In the genomic region with DNA sequence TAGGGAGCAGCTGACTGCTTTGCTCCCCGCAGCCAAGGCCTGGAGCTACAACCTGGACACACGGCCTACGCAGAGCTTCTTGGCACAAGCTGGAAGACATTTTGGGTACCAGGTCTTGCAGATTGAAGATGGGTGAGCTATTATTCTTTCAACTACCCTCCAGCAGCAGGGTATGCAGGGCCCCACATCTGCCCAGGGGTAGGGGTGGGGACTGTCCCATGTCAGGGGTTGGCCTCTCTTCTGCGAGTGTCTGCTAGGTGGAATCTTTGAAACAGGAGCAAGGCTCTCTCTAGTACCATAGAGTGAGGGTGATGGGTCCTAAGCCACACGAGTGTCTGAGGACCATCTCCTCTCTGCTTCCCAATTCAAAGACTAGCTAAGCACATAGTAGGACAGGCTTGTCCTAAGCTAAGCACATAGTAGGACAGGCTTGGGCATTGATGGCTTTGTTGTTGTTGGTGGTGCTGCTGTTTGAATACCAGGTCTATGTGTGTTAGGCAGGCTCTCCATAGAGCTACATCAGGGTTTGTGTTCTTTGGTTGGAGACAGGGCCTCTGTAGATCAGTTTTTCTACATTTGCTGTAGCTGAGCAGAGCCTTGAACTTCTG, we compare ENCODE assay signal across 23 mouse cellular contexts. TPM values are rescaled to one million over a fixed set of nuclear protein-coding genes. Genes with fewer than 3 reads are reported as not detected.
DNase-seq lines count a peak whose midpoint lies in the region; ATAC-seq and TF ChIP-seq lines count a peak whose summit lies in the region.
"Had no signal": no experiment of that assay in that cellular context is flagged by ENCODE, and none has a peak within 500 bp of the region (broad histone marks: within the 10 kb centered on the region; RNA-seq: fewer than 3 reads in every experiment).

No protein-coding gene starts in this region.

- H3K9ac ChIP-seq in liver, postnatal 0 days (replicated peaks): no peak overlapping the region
- no peak overlapping the region for H3K9ac ChIP-seq in neural tube, embryonic 15.5 days (replicated peaks)
- H3K9ac ChIP-seq: embryonic facial prominence, embryonic 12.5 days; forebrain, embryonic 12.5 days; limb, embryonic 13.5 days; midbrain, embryonic 15.5 days had no signal

- H3K36me3 ChIP-seq in megakaryocyte, embryonic 14.5 days (replicated peaks; ENCODE audit: low read length): peaks cover 52% of the 10 kb centered on the region
- no peaks in the 10 kb centered on the region for H3K36me3 ChIP-seq in liver, postnatal 0 days (replicated peaks; ENCODE audit: insufficient read depth, low read length)
- no peaks in the 10 kb centered on the region for H3K36me3 ChIP-seq in neural tube, embryonic 15.5 days
- H3K36me3 ChIP-seq: embryonic facial prominence, embryonic 12.5 days; forebrain, embryonic 12.5 days; limb, embryonic 13.5 days; midbrain, embryonic 15.5 days had no signal

- H3K4me1 ChIP-seq in megakaryocyte, embryonic 14.5 days: peaks cover 64% of the 10 kb centered on the region
- H3K4me1 ChIP-seq in liver, postnatal 0 days (ENCODE audit: insufficient read depth): no peaks in the 10 kb centered on the region
- H3K4me1 ChIP-seq in neural tube, embryonic 15.5 days: no peaks in the 10 kb centered on the region
- H3K4me1 ChIP-seq: embryonic facial prominence, embryonic 12.5 days; forebrain, embryonic 12.5 days; limb, embryonic 13.5 days; midbrain, embryonic 15.5 days had no signal

- no peak for DNase-seq in liver, postnatal 0 days
- no peak for DNase-seq in lung, postnatal 14 days
- DNase-seq: adrenal gland, postnatal 10 days; cerebellum, adult 18-20 months; cerebellum, postnatal 25 days; heart, postnatal 10 days; kidney, adult 11 months; layer of hippocampus, adult 9-11 months; lung, adult 2 months; lung, postnatal 36 days had no signal

- no peak for ATAC-seq in megakaryocyte, adult 5-6 weeks (ENCODE audit: poor library complexity, severe bottlenecking)
- peak; percentile 49 for ATAC-seq in CD4-positive, CD25-positive, alpha-beta regulatory T cell, adult 4 months
- ATAC-seq in activated CD4-positive, CD25-positive, alpha-beta regulatory T cell, adult 4 months: peak; percentile 22
- no peak for ATAC-seq in liver, postnatal 0 days
- no peak for ATAC-seq in neural tube, embryonic 15.5 days (ENCODE audit: low FRiP score)
- ATAC-seq: hindbrain, postnatal 0 days; midbrain, embryonic 15.5 days; Patski had no signal

- H3K27me3 ChIP-seq in megakaryocyte, embryonic 14.5 days (replicated peaks): no peaks in the 10 kb centered on the region
- no peaks in the 10 kb centered on the region for H3K27me3 ChIP-seq in liver, postnatal 0 days (ENCODE audit: insufficient read depth, low read length)
- no peaks in the 10 kb centered on the region for H3K27me3 ChIP-seq in neural tube, embryonic 15.5 days (replicated peaks)
- H3K27me3 ChIP-seq: embryonic facial prominence, embryonic 12.5 days; limb, embryonic 13.5 days; midbrain, embryonic 15.5 days had no signal

- 68% methylated on average over 5 of the region's 5 CpGs for WGBS in liver, postnatal 0 days (ENCODE audit: insufficient replicate concordance)
- WGBS in neural tube, embryonic 15.5 days: 96% methylated on average over 5 of the region's 5 CpGs

- H3K4me2 ChIP-seq in liver, postnatal 0 days (ENCODE audit: low read depth, low read length): peak overlapping the region; percentile 44
- H3K4me2 ChIP-seq in neural tube, embryonic 15.5 days: no peak overlapping the region
- H3K4me2 ChIP-seq: embryonic facial prominence, embryonic 12.5 days; forebrain, embryonic 12.5 days; limb, embryonic 13.5 days; midbrain, embryonic 15.5 days had no signal

- TF ChIP-seq CTCF in liver, postnatal 0 days (IDR thresholded peaks at IDR 0.05; ENCODE audit: low read depth): no peak

- no peak for TF ChIP-seq EP300 in liver, postnatal 0 days (IDR thresholded peaks at IDR 0.05; ENCODE audit: low read depth)

- H3K4me3 ChIP-seq in megakaryocyte, embryonic 14.5 days (replicated peaks): peak overlapping the region; percentile 93
- peak overlapping the region; percentile 16; the same call in 1 of the 2 replicates for H3K4me3 ChIP-seq in liver, postnatal 0 days (ENCODE audit: low read depth, low read length)
- H3K4me3 ChIP-seq in neural tube, embryonic 15.5 days (replicated peaks): no peak overlapping the region
- H3K4me3 ChIP-seq: embryonic facial prominence, embryonic 12.5 days; erythroblast, embryonic 14.5 days; forebrain, embryonic 12.5 days; limb, embryonic 13.5 days; midbrain, embryonic 15.5 days; myocyte had no signal

- H3K9me3 ChIP-seq in megakaryocyte, embryonic 14.5 days: no peaks in the 10 kb centered on the region
- no peaks in the 10 kb centered on the region for H3K9me3 ChIP-seq in liver, postnatal 0 days (ENCODE audit: low read length)
- no peaks in the 10 kb centered on the region for H3K9me3 ChIP-seq in neural tube, embryonic 15.5 days (replicated peaks)
- H3K9me3 ChIP-seq: embryonic facial prominence, embryonic 12.5 days; forebrain, embryonic 12.5 days; limb, embryonic 13.5 days; midbrain, embryonic 15.5 days had no signal

- no peak overlapping the region for H3K27ac ChIP-seq in liver, postnatal 0 days (ENCODE audit: low read depth)
- H3K27ac ChIP-seq in neural tube, embryonic 15.5 days (replicated peaks): no peak overlapping the region
- H3K27ac ChIP-seq: embryonic facial prominence, embryonic 12.5 days; forebrain, embryonic 12.5 days; hindbrain, postnatal 0 days; limb, embryonic 13.5 days; midbrain, embryonic 15.5 days had no signal

RNA-seq across cellular contexts. Expression of a gene that starts 1.6 kb away (rescaled TPM):
- 11.2 and 21.5 TPM in 2 replicates for polyA plus RNA-seq in megakaryocyte, embryonic 14.5 days (2012; ENCODE audit: insufficient read depth, low replicate concordance)
- 117 and 130 TPM in 2 replicates for total RNA-seq in megakaryocyte, adult 5-6 weeks (2015)
- 59.4 and 72.4 TPM in 2 replicates for total RNA-seq in megakaryocyte, adult 5-6 weeks (2017)
- polyA plus RNA-seq in CD4-positive, CD25-positive, alpha-beta regulatory T cell, adult 4 months (2017; shearing (Covaris generic)): 100 to 1,000 TPM; 169 to 297 TPM
- polyA plus RNA-seq in activated CD4-positive, CD25-positive, alpha-beta regulatory T cell, adult 4 months (2017; shearing (Covaris generic)): 100 to 1,000 TPM; 149 to 232 TPM
- polyA plus RNA-seq in liver, postnatal 0 days (2015; fragmentation: Nextera tagmentation; extraction: Ambion mirVana): 5.9 and 6.8 TPM in 2 replicates
- polyA plus RNA-seq in neural tube, embryonic 15.5 days (2015; fragmentation: Nextera tagmentation; extraction: Ambion mirVana): 0.18 and 5.4 TPM in 2 replicates
- total RNA-seq: hindbrain, postnatal 0 days had no signal

RNA-seq across cellular contexts. Expression of a gene that starts 23.8 kb away (rescaled TPM):
- polyA plus RNA-seq in megakaryocyte, embryonic 14.5 days (2012; ENCODE audit: insufficient read depth, low replicate concordance): 32.9 and 41.0 TPM in 2 replicates
- total RNA-seq in megakaryocyte, adult 5-6 weeks (2015): 55.5 and 61.6 TPM in 2 replicates
- 130 and 138 TPM in 2 replicates for total RNA-seq in megakaryocyte, adult 5-6 weeks (2017)
- 10 to 100 TPM; 17.3 to 23.4 TPM for polyA plus RNA-seq in CD4-positive, CD25-positive, alpha-beta regulatory T cell, adult 4 months (2017; shearing (Covaris generic))
- 10 to 100 TPM; 29.9 to 31.3 TPM for polyA plus RNA-seq in activated CD4-positive, CD25-positive, alpha-beta regulatory T cell, adult 4 months (2017; shearing (Covaris generic))
- 712 and 714 TPM in 2 replicates for polyA plus RNA-seq in liver, postnatal 0 days (2015; fragmentation: Nextera tagmentation; extraction: Ambion mirVana)
- polyA plus RNA-seq in neural tube, embryonic 15.5 days (2015; fragmentation: Nextera tagmentation; extraction: Ambion mirVana): 67.5 and 73.1 TPM in 2 replicates

RNA-seq across cellular contexts. Expression of a gene that starts 37.2 kb away (rescaled TPM):
- polyA plus RNA-seq in megakaryocyte, embryonic 14.5 days (2012; ENCODE audit: insufficient read depth, low replicate concordance): 65.3 and 143 TPM in 2 replicates
- 32.1 and 45.3 TPM in 2 replicates for total RNA-seq in megakaryocyte, adult 5-6 weeks (2015)
- total RNA-seq in megakaryocyte, adult 5-6 weeks (2017): 23.3 and 31.0 TPM in 2 replicates
- 10 to 100 TPM; 39.7 to 50.1 TPM for polyA plus RNA-seq in CD4-positive, CD25-positive, alpha-beta regulatory T cell, adult 4 months (2017; shearing (Covaris generic))
- 10 to 100 TPM; 48.1 to 69.5 TPM for polyA plus RNA-seq in activated CD4-positive, CD25-positive, alpha-beta regulatory T cell, adult 4 months (2017; shearing (Covaris generic))
- 96.8 and 107 TPM in 2 replicates for polyA plus RNA-seq in liver, postnatal 0 days (2015; fragmentation: Nextera tagmentation; extraction: Ambion mirVana)
- polyA plus RNA-seq in neural tube, embryonic 15.5 days (2015; fragmentation: Nextera tagmentation; extraction: Ambion mirVana): 128 and 136 TPM in 2 replicates

RNA-seq across cellular contexts. Expression of a gene that starts 47.7 kb away (rescaled TPM):
- polyA plus RNA-seq in megakaryocyte, embryonic 14.5 days (2012; ENCODE audit: insufficient read depth, low replicate concordance): 21.5 and 31.6 TPM in 2 replicates
- total RNA-seq in megakaryocyte, adult 5-6 weeks (2015): 2.0 and 2.4 TPM in 2 replicates
- 3.9 and 4.6 TPM in 2 replicates for total RNA-seq in megakaryocyte, adult 5-6 weeks (2017)
- not detected for polyA plus RNA-seq in CD4-positive, CD25-positive, alpha-beta regulatory T cell, adult 4 months (2017; shearing (Covaris generic))
- under 1 TPM in 1 of 2 experiments, not detected in 1; 0.19 TPM for polyA plus RNA-seq in activated CD4-positive, CD25-positive, alpha-beta regulatory T cell, adult 4 months (2017; shearing (Covaris generic))
- 4.8 and 6.4 TPM in 2 replicates for polyA plus RNA-seq in liver, postnatal 0 days (2015; fragmentation: Nextera tagmentation; extraction: Ambion mirVana)
- polyA plus RNA-seq in neural tube, embryonic 15.5 days (2015; fragmentation: Nextera tagmentation; extraction: Ambion mirVana): 17.4 and 17.8 TPM in 2 replicates

RNA-seq across cellular contexts. Expression of a gene that starts 53.6 kb away (rescaled TPM):
- 85.4 and 270 TPM in 2 replicates for polyA plus RNA-seq in megakaryocyte, embryonic 14.5 days (2012; ENCODE audit: insufficient read depth, low replicate concordance)
- total RNA-seq in megakaryocyte, adult 5-6 weeks (2015): 0.96 and 1.8 TPM in 2 replicates
- total RNA-seq in megakaryocyte, adult 5-6 weeks (2017): 0.28 and 0.73 TPM in 2 replicates
- 1 to 10 TPM; 1.3 to 1.6 TPM for polyA plus RNA-seq in CD4-positive, CD25-positive, alpha-beta regulatory T cell, adult 4 months (2017; shearing (Covaris generic))
- polyA plus RNA-seq in activated CD4-positive, CD25-positive, alpha-beta regulatory T cell, adult 4 months (2017; shearing (Covaris generic)): 1 to 10 TPM in 1 of 2 experiments, under 1 TPM in 1; 0.29 to 1.1 TPM
- 15.5 and 17.8 TPM in 2 replicates for polyA plus RNA-seq in liver, postnatal 0 days (2015; fragmentation: Nextera tagmentation; extraction: Ambion mirVana)
- 72.3 and 83.5 TPM in 2 replicates for polyA plus RNA-seq in neural tube, embryonic 15.5 days (2015; fragmentation: Nextera tagmentation; extraction: Ambion mirVana)

Comparison
In these comparisons a context has a peak if more than half of its experiments do, and no peak if none do; other contexts are left out.
1. ATAC-seq: peak in CD4-positive, CD25-positive, alpha-beta regulatory T cell, adult 4 months (single experiment) and activated CD4-positive, CD25-positive, alpha-beta regulatory T cell, adult 4 months (single experiment); none in megakaryocyte, adult 5-6 weeks (single experiment), liver, postnatal 0 days (single experiment) and neural tube, embryonic 15.5 days (single experiment).